ENCODE assay signal across 11 mouse cellular contexts in genomic region chr2:171816685-171817419, GRCm38 (mm10).
DNase-seq lines count a peak whose midpoint lies in the region; ATAC-seq and TF ChIP-seq lines count a peak whose summit lies in the region.
"Had no signal": no experiment of that assay in that cellular context is flagged by ENCODE, and none has a peak within 500 bp of the region (broad histone marks: within the 10 kb centered on the region; RNA-seq: fewer than 3 reads in every experiment).

No protein-coding gene starts in this region.

- no peak overlapping the region for H3K27ac ChIP-seq in kidney, embryonic 14.5 days (ENCODE audit: low read depth, low read length)
- H3K27ac ChIP-seq in kidney, adult 2 months (ENCODE audit: insufficient read depth, low read depth, low read length) = no peak overlapping the region
- no peak overlapping the region for H3K27ac ChIP-seq in midbrain, postnatal 0 days (ENCODE audit: low read depth, low read length)
- H3K27ac ChIP-seq in midbrain, embryonic 10.5 days (replicated peaks) = no peak overlapping the region
- H3K27ac ChIP-seq in hindbrain, embryonic 16.5 days (ENCODE audit: low read depth, low read length) = no peak overlapping the region; the same call in 1 of the 2 replicates
- no peak overlapping the region for H3K27ac ChIP-seq in neural tube, embryonic 15.5 days (replicated peaks)

- WGBS in kidney, embryonic 14.5 days = 81% methylated on average over 10 of the region's 10 CpGs
- WGBS in kidney, adult 2 months = 87% methylated on average over 10 of the region's 10 CpGs
- WGBS in midbrain, postnatal 0 days = 70% methylated on average over 6 of the region's 10 CpGs
- 76% methylated on average over 8 of the region's 10 CpGs for WGBS in midbrain, embryonic 10.5 days
- WGBS in hindbrain, embryonic 16.5 days = 72% methylated on average over 10 of the region's 10 CpGs
- 83% methylated on average over 10 of the region's 10 CpGs for WGBS in neural tube, embryonic 15.5 days

- no peaks in the 10 kb centered on the region for H3K36me3 ChIP-seq in kidney, embryonic 14.5 days (ENCODE audit: control insufficient read depth, insufficient read depth, low read length)
- no peaks in the 10 kb centered on the region for H3K36me3 ChIP-seq in kidney, adult 2 months (ENCODE audit: control insufficient read depth, insufficient read depth, low read length)
- H3K36me3 ChIP-seq in midbrain, postnatal 0 days (ENCODE audit: insufficient read depth, low read length) = no peaks in the 10 kb centered on the region
- no peaks in the 10 kb centered on the region for H3K36me3 ChIP-seq in midbrain, embryonic 10.5 days
- H3K36me3 ChIP-seq in hindbrain, embryonic 16.5 days (ENCODE audit: control insufficient read depth, insufficient read depth, low read length) = no peaks in the 10 kb centered on the region
- no peaks in the 10 kb centered on the region for H3K36me3 ChIP-seq in neural tube, embryonic 15.5 days
- H3K36me3 ChIP-seq: heart, embryonic 12.5 days had no signal

- no peak for DNase-seq in kidney, adult 2 months
- DNase-seq in midbrain, postnatal 0 days (ENCODE audit: low spot score) = peak; percentile 52
- DNase-seq in midbrain, embryonic 10.5 days (ENCODE audit: low spot score) = no peak
- DNase-seq in thymus, postnatal 10 days (ENCODE audit: low spot score in 2 of 2) = no peak
- DNase-seq: gastrocnemius, postnatal 10 days had no signal

- H3K4me3 ChIP-seq in kidney, embryonic 14.5 days (ENCODE audit: low read length) = no peak overlapping the region
- H3K4me3 ChIP-seq in kidney, adult 2 months (ENCODE audit: insufficient read depth, low read depth, low read length) = no peak overlapping the region
- no peak overlapping the region for H3K4me3 ChIP-seq in midbrain, postnatal 0 days (ENCODE audit: low read depth, low read length)
- no peak overlapping the region for H3K4me3 ChIP-seq in midbrain, embryonic 10.5 days
- H3K4me3 ChIP-seq in hindbrain, embryonic 16.5 days (ENCODE audit: low read length) = no peak overlapping the region
- H3K4me3 ChIP-seq in neural tube, embryonic 15.5 days (replicated peaks) = no peak overlapping the region
- H3K4me3 ChIP-seq: heart, embryonic 12.5 days had no signal

- peak; percentile 62 for ATAC-seq in kidney, embryonic 14.5 days (ENCODE audit: low FRiP score, low TSS enrichment)
- ATAC-seq in midbrain, postnatal 0 days (ENCODE audit: low FRiP score) = no peak
- peak; percentile 78 for ATAC-seq in hindbrain, embryonic 16.5 days
- ATAC-seq in neural tube, embryonic 15.5 days (ENCODE audit: low FRiP score) = 0 out of 2 replicates have a peak, but pooled peaks have one; percentile 35
- ATAC-seq in monocyte, adult 5-6 weeks (replicated peaks; ENCODE audit: insufficient number of reproducible peaks, low FRiP score, low TSS enrichment, poor library complexity, severe bottlenecking) = no peak

- H3K9me3 ChIP-seq in kidney, embryonic 14.5 days (ENCODE audit: control insufficient read depth, low read length) = no peaks in the 10 kb centered on the region
- H3K9me3 ChIP-seq in midbrain, postnatal 0 days (ENCODE audit: low read length) = no peaks in the 10 kb centered on the region
- no peaks in the 10 kb centered on the region for H3K9me3 ChIP-seq in midbrain, embryonic 10.5 days (replicated peaks)
- H3K9me3 ChIP-seq in hindbrain, embryonic 16.5 days (ENCODE audit: control insufficient read depth, low read length) = no peaks in the 10 kb centered on the region
- H3K9me3 ChIP-seq in neural tube, embryonic 15.5 days (replicated peaks) = no peaks in the 10 kb centered on the region
- H3K9me3 ChIP-seq: heart, embryonic 12.5 days had no signal

- TF ChIP-seq CTCF in kidney, adult 2 months (conservative IDR thresholded peaks at IDR 0.05; ENCODE audit: insufficient read depth, insufficient read length, low read depth, low read length) = no peak
- TF ChIP-seq CTCF in midbrain, postnatal 0 days (IDR thresholded peaks at IDR 0.05) = no peak

- H3K4me2 ChIP-seq in kidney, embryonic 14.5 days (replicated peaks; ENCODE audit: low read depth, low read length) = no peak overlapping the region
- no peak overlapping the region for H3K4me2 ChIP-seq in midbrain, postnatal 0 days (ENCODE audit: low read depth, low read length, poor library complexity, severe bottlenecking)
- no peak overlapping the region for H3K4me2 ChIP-seq in hindbrain, embryonic 16.5 days (ENCODE audit: low read length)
- no peak overlapping the region for H3K4me2 ChIP-seq in neural tube, embryonic 15.5 days
- H3K4me2 ChIP-seq: heart, embryonic 12.5 days; liver, embryonic 11.5 days had no signal

- H3K4me1 ChIP-seq in kidney, embryonic 14.5 days (ENCODE audit: control insufficient read depth, insufficient read depth, low read length) = no peaks in the 10 kb centered on the region
- no peaks in the 10 kb centered on the region for H3K4me1 ChIP-seq in kidney, adult 2 months (ENCODE audit: control insufficient read depth, insufficient read depth, low read length)
- no peaks in the 10 kb centered on the region for H3K4me1 ChIP-seq in midbrain, postnatal 0 days (ENCODE audit: insufficient read depth, low read length)
- peaks cover 11% of the 10 kb centered on the region; the same call in 1 of the 2 replicates for H3K4me1 ChIP-seq in midbrain, embryonic 10.5 days
- H3K4me1 ChIP-seq in hindbrain, embryonic 16.5 days (ENCODE audit: control insufficient read depth, insufficient read depth, low read depth, low read length) = no peaks in the 10 kb centered on the region; the same call in none of the 2 replicates
- peaks cover 15% of the 10 kb centered on the region for H3K4me1 ChIP-seq in neural tube, embryonic 15.5 days

- no peak for TF ChIP-seq POLR2A in kidney, adult 2 months (IDR thresholded peaks at IDR 0.05; ENCODE audit: low read depth, low read length)

- no peak overlapping the region for H3K9ac ChIP-seq in kidney, embryonic 14.5 days (ENCODE audit: low read depth, low read length)
- no peak overlapping the region for H3K9ac ChIP-seq in midbrain, postnatal 0 days (replicated peaks; ENCODE audit: low read length, poor library complexity, severe bottlenecking)
- H3K9ac ChIP-seq in hindbrain, embryonic 16.5 days (ENCODE audit: low read depth, low read length) = no peak overlapping the region
- no peak overlapping the region for H3K9ac ChIP-seq in neural tube, embryonic 15.5 days (replicated peaks)
- H3K9ac ChIP-seq: heart, embryonic 12.5 days had no signal

- no peaks in the 10 kb centered on the region for H3K27me3 ChIP-seq in kidney, embryonic 14.5 days (ENCODE audit: control insufficient read depth, insufficient read depth, low read length)
- no peaks in the 10 kb centered on the region for H3K27me3 ChIP-seq in kidney, adult 2 months (replicated peaks; ENCODE audit: control insufficient read depth, insufficient read depth, low read length)
- H3K27me3 ChIP-seq in midbrain, postnatal 0 days (ENCODE audit: insufficient read depth, low read length) = no peaks in the 10 kb centered on the region
- H3K27me3 ChIP-seq in midbrain, embryonic 10.5 days (ENCODE audit: low read depth, poor library complexity, severe bottlenecking) = no peaks in the 10 kb centered on the region
- no peaks in the 10 kb centered on the region for H3K27me3 ChIP-seq in hindbrain, embryonic 16.5 days (replicated peaks; ENCODE audit: control insufficient read depth, insufficient read depth, low read length)
- no peaks in the 10 kb centered on the region for H3K27me3 ChIP-seq in neural tube, embryonic 15.5 days (replicated peaks)

Comparison
In these comparisons a context has a peak if more than half of its experiments do, and no peak if none do; other contexts are left out.
1. ATAC-seq: peak in kidney, embryonic 14.5 days (single experiment), hindbrain, embryonic 16.5 days (single experiment) and neural tube, embryonic 15.5 days (single experiment); none in midbrain, postnatal 0 days (single experiment) and monocyte, adult 5-6 weeks (single experiment).